Mouse (Mus musculus): Measurements from ENCODE around the gene N4bp1.

Gene N4bp1

GRCm38 (mm10) chr8:86897726-86898419, 12.8 kb upstream of the N4bp1 start:
- no peak for DNase-seq (ENCODE audit: low spot score in 2 of 2)

GRCm38 (mm10) chr8:86895390-86895789, 10.3 kb upstream of the N4bp1 start:
- no peak for DNase-seq (ENCODE audit: low spot score in 2 of 2)

GRCm38 (mm10) chr8:86894194-86894761, 9.2 kb upstream of the N4bp1 start:
- DNase-seq (ENCODE audit: low spot score in 2 of 2): no peak

- no peak for DNase-seq (ENCODE audit: low spot score in 2 of 2)
Observed at GRCm38 (mm10) chr8:86893554-86893953, 8.5 kb upstream of the N4bp1 start.

DNA sequence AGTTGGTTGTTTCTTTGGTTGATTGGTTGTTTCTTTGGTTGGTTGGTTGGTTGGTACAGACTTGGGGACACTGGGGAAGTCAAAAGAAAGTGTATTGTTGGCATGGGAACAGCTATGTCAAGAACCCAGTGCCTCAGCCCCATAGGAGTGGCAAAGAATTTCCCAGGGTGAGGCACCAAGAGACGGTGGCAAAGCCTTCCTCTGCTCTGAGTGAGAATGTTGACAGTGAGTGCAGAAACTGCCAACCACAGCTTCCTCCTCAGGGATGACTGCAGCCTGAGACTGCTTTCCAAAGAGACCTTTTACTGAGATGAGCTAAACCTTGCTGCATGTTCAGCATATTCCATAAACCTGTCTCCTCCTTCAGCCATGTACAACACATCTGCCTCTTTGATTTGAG, 6.5 kb upstream of the N4bp1 start:
- no peak for DNase-seq (ENCODE audit: low spot score in 2 of 2)

DNA sequence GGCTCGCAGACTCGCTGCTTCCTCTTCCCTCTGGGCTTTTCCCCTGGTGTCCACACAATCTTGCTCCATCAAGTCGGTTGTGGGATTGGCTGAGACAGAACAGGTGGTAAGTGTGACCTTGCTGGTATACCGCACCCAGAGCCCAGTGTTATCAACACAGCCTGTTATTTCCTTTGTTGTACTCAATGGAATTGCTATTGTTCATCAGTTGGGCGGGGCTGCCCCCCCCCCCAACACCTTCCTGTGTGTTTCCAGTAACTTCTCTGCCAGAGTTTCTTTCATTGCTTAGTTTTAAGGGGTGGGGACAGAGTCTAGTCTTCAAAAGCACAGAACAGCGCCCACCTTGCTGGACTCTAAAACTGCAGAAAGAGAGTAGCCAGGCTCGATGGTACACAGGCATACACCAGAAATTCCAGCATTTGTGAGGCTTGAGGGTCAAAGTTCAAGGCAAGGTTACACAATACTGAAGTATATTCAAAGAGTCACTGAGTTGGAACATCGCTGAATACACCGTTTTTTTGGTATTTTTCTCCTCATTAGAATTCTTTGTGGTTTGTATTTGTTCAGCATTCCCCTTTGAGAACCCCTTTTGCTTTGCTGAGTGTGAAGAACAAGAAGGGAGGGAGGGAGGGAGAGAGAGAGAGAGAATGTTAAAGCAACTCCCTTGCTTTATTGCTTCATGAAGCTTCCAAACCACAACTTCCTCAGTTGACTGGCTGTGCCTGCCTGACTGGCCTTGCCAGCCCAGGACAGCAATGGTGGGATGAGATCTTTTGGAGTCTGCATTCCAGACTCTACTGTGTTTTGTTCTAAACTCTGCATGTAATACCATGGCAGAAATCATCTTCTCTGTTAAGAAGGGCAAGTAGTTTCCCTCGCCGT, 3.2 kb upstream of the N4bp1 start:
- no peak for DNase-seq (ENCODE audit: low spot score in 2 of 2)

GRCm38 (mm10) chr8:86884067-86884466, 991 bp downstream of the N4bp1 start:
- DNase-seq (ENCODE audit: low spot score in 2 of 2): peak in 1 of 2 experiments; percentile 17

DNA sequence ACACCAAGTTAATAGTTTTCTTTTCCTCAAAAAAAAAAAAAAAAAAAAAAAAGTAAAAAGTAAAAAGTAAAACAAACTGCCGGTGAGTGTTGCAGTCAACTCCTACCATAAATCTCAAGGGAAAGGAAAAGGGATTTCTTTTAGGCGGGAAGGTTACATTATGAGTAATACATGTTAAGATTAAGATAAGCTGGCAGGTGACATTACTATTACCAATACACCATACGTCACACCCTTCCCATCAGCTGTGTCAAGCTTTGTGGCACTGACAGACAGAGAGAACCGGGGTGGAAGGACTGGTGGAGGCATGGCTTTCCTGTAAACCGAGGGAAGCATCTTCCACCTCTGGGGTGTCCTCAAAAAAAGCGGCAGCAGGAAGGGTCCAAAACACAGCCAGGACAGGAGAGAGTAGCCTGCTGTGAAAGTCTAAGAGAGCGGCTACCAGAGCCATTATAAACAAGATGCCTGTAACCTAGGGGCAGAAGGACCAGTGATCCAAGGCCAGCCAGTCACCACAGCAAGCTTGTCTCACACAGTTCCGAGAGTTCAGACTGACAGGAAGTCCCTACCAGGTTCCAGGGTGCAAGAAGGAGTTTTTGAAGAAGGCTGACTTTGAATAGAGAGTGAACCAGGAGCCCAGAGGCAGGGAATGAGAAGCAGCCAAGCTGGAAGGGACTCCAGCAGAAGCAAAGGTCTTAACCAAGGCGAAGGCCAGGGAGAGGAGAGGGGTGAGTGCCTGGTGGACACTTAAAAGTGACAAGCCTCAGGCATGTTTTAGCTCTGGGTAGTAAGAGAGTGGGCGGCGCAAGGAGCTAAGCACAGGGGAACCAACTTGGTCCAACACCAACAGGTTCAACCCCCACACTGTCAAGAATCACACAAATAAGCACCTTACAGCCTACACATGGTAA, 2.2 kb downstream of the N4bp1 start:
- no peak for DNase-seq (ENCODE audit: low spot score in 2 of 2)

- DNase-seq (ENCODE audit: low spot score in 2 of 2): no peak
Observed at GRCm38 (mm10) chr8:86881951-86882350, 3.1 kb downstream of the N4bp1 start.

- no peak for DNase-seq (ENCODE audit: low spot score in 2 of 2)
Observed at GRCm38 (mm10) chr8:86881068-86881609, 3.9 kb downstream of the N4bp1 start.

GRCm38 (mm10) chr8:86876831-86877230, 8.2 kb downstream of the N4bp1 start:
- no peak for DNase-seq (ENCODE audit: low spot score in 2 of 2)

GRCm38 (mm10) chr8:86874055-86874454, 11.0 kb downstream of the N4bp1 start:
- no peak for DNase-seq (ENCODE audit: low spot score in 2 of 2)

DNA sequence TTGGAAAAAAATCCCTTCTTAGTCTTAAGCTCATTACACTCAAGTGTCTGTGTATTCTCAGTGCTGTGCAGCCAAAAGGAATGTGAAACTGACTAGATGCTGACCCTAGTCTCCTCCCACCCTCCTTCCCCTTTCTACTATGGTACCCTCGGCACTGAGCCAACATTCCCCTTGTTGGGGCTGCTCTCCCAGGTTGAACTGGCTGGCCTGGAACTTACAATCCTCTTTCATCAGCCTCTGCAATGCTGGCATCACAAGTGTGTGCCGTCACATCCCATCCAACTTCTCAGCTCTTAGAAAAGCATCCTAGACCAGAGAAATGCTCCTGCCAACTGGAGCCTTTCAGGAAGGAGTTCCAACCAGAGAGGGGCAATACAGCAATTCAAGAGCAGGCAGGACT, 11.9 kb downstream of the N4bp1 start:
- DNase-seq (ENCODE audit: low spot score in 2 of 2): peak in 1 of 2 experiments; percentile 31

DNA sequence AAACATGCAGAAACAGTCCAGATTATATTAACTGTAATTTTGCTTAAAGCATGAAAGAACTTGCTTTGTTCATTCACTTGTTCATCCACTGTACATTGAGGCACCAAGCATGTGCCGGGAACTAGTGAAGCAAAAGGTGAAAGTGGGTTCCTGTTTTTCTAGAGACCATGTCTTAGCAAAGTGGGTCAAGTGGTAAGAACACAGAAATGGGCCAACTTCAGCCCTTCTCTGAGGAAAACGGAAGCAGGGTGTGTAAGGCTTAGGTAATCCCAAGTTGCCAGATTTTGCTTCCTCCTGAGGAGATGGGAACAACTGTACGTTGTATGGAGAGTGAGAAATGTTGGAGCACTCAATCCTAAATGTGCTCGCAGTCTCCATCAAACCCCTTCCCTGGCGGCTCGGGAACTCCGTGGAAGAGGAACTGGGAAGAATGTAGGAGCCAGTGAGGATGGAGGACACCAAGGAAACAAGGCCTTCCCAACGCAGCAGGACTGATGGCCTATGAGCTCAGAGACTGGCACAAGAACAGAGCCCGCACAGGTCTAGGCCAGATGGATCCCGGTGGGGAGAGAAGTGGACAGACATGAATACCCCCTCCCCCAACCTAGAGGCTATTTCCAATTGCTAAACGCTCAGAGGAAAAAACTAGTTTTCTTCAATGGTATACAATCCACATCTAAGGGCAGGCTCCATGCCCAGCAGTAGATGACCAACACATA, 12.8 kb downstream of the N4bp1 start:
- no peak for DNase-seq (ENCODE audit: low spot score in 2 of 2)

DNA sequence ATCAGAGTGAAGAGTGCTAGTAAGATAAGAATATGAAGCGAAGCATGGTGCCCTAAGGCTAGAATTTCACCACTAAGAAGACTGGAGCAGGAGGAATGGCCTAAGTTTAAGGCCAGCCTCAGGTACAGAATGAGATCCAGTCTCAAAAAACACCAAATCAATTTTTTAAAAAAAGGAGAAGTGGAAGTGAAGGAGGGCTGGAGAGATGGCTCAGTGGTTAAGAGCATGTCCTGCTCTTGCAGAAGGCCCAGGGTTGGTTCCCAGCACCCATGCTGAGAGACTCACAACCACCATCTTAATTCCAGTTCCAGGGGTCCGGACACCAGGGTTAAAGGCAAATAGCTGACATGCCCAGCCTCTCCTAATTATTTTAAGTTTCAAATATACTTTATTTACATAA, 13.6 kb downstream of the N4bp1 start:
- no peak for DNase-seq (ENCODE audit: low spot score in 2 of 2)

- no peak for DNase-seq (ENCODE audit: low spot score in 2 of 2)
Observed at GRCm38 (mm10) chr8:86870771-86871170, 14.3 kb downstream of the N4bp1 start.

GRCm38 (mm10) chr8:86868041-86868440, 17.0 kb downstream of the N4bp1 start:
- DNase-seq (ENCODE audit: low spot score in 2 of 2): no peak

DNA sequence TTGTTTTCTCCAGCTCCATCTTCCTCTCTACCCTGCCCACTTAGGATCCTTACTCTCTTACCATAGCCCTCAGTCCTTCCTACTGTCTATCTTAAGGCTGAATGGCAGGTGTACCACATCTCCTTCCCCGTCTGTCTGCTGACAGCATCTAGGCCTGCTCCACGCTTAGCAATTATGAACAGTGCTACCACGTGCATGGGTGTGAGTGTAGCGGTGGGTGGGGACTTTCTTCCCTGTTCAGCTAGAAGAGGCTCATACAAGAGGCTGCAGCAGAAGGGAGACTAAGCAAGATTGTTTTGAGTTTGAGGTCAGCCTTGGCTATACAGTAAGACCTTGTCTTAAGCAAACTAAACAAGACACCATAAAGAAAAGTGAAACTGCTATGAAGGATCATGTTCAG, 20.3 kb downstream of the N4bp1 start:
- no peak for DNase-seq (ENCODE audit: low spot score in 2 of 2)

DNA sequence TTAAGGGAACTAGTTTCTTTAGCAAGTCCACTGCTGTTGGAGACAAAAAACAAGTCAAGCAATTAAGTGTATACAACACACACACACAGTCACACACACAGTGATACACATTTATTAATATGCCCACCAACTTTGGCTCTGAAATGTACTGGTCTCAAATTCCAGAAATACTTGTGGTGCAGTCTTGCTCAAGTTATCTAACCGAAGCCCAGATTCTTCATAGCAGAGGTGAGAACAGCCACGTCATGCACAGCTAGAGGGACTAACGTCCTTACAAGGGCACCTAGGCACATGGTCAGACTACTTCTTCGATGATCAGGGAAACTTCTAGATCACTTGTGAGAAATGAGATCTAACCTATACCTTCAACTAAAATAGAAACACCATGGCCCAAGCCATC, 22.2 kb downstream of the N4bp1 start:
- no peak for DNase-seq (ENCODE audit: low spot score in 2 of 2)

DNA sequence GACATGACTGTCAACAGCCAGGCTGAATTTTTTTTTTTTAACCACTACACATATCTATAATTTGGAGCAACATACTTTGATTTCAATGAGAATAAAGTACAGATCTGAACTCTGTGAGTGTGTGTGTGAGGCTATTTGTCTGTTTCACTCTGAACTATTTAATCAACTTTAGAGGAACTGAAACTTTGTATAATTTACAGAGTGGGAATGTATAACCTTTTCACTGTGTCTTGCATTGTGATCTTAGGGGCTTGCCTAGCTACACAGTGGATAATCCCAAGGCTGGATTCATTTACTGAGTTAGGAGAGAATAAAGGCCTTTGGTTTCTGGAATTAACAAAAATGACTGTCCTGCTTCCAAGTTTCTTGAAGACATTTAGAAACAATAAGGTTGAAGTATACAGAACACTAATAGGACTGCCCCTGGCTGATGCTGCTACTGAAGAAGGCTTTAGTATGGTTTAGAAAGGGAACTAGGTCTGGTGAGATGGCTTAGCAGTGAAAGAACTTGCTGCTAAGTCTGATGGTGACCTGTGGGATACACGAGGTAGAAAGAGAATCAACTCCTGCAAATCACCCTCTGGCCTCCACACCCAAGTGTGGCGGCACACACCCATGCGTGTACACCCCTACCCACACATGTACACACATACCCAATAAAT, 22.8 kb downstream of the N4bp1 start:
- no peak for DNase-seq (ENCODE audit: low spot score in 2 of 2)

Measured in frontal cortex, postnatal 10 days (tissue).